Mouse (Mus musculus): ENCODE measurements around the gene Klhl2.

- TF ChIP-seq GATA1 (IDR thresholded peaks at IDR 0.05; ENCODE audit: low read length) (no peak), TAL1 (IDR thresholded peaks at IDR 0.05; ENCODE audit: low read length) (no peak)
Observed at GRCm38 (mm10) chr8:64738916-64739315, 110.9 kb downstream of the Klhl2 start.

Data from erythroblast, embryonic 14.5 days (primary cell).